In genomic region chr4:63860688-63861540, GRCm38 (mm10) we compare ENCODE assay signal across 15 mouse cellular contexts. TPM values are rescaled to one million over a fixed set of nuclear protein-coding genes. Genes with fewer than 3 reads are reported as not detected.
DNase-seq lines count a peak whose midpoint lies in the region; ATAC-seq lines count a peak whose summit lies in the region.
"Had no signal": no experiment of that assay in that cellular context is flagged by ENCODE, and none has a peak within 500 bp of the region (broad histone marks: within the 10 kb centered on the region; RNA-seq: fewer than 3 reads in every experiment).

Gene Tnfsf8, minus strand, starts transcription at chr4:63861347.

- no peaks in the 10 kb centered on the region for H3K36me3 ChIP-seq in heart, embryonic 15.5 days
- no peaks in the 10 kb centered on the region for H3K36me3 ChIP-seq in splenic B cell, adult 2 months (ENCODE audit: control insufficient read depth, insufficient read depth, low read length, poor library complexity, severe bottlenecking)
- no peaks in the 10 kb centered on the region for H3K36me3 ChIP-seq in intestine, embryonic 15.5 days
- H3K36me3 ChIP-seq in limb, embryonic 10.5 days = no peaks in the 10 kb centered on the region
- H3K36me3 ChIP-seq: hindbrain, embryonic 12.5 days; kidney, embryonic 15.5 days; limb, embryonic 13.5 days had no signal

- DNase-seq in heart, postnatal 25 days (ENCODE audit: low spot score) = no peak
- peak; percentile 71 for DNase-seq in CD4-positive helper T cell, adult 2 months (ENCODE audit: low read depth, low spot score)
- peak; percentile 56 for DNase-seq in induced T-regulatory cell, adult 2 months (ENCODE audit: low read depth)
- peak; percentile 57 for DNase-seq in splenic B cell, adult 2 months (ENCODE audit: low read depth, low spot score)
- DNase-seq in limb, embryonic 10.5 days (ENCODE audit: low spot score) = no peak
- DNase-seq in left cerebral cortex, adult 11 months (ENCODE audit: low spot score) = no peak
- DNase-seq: adrenal gland, postnatal 14 days had no signal

- H3K4me1 ChIP-seq in heart, embryonic 15.5 days (replicated peaks) = peaks cover 4% of the 10 kb centered on the region; the same call in 1 of the 2 replicates
- H3K4me1 ChIP-seq in intestine, embryonic 15.5 days (replicated peaks) = no peaks in the 10 kb centered on the region
- no peaks in the 10 kb centered on the region for H3K4me1 ChIP-seq in limb, embryonic 10.5 days
- H3K4me1 ChIP-seq: hindbrain, embryonic 12.5 days had no signal

- intact Hi-C loops in heart, postnatal 25 days (cut with DNase I) = no loop called here

- no peaks in the 10 kb centered on the region for H3K27me3 ChIP-seq in heart, embryonic 15.5 days
- H3K27me3 ChIP-seq in splenic B cell, adult 2 months (ENCODE audit: control insufficient read depth, insufficient read depth, low read length, poor library complexity, severe bottlenecking) = no peaks in the 10 kb centered on the region
- H3K27me3 ChIP-seq in intestine, embryonic 15.5 days (replicated peaks) = no peaks in the 10 kb centered on the region
- no peaks in the 10 kb centered on the region for H3K27me3 ChIP-seq in limb, embryonic 10.5 days (ENCODE audit: low read depth, poor library complexity, severe bottlenecking)
- H3K27me3 ChIP-seq: hindbrain, embryonic 12.5 days; kidney, embryonic 15.5 days; limb, embryonic 13.5 days had no signal

- H3K4me2 ChIP-seq in heart, embryonic 15.5 days = 0 out of 2 replicates have a peak within 1 kb of the TSS, but pooled peaks have one; percentile 8
- H3K4me2 ChIP-seq in intestine, embryonic 15.5 days (replicated peaks) = no peak within 1 kb of the TSS
- H3K4me2 ChIP-seq: hindbrain, embryonic 12.5 days; kidney, embryonic 15.5 days; limb, embryonic 13.5 days had no signal

- WGBS in heart, embryonic 15.5 days = 67% methylated on average over 19 of the region's 19 CpGs
- WGBS in intestine, embryonic 15.5 days = 80% methylated on average over 19 of the region's 19 CpGs
- WGBS in limb, embryonic 10.5 days = 90% methylated on average over 19 of the region's 19 CpGs

- ATAC-seq in heart, embryonic 15.5 days (replicated peaks; ENCODE audit: insufficient number of reproducible peaks, insufficient read depth, low FRiP score, low read depth) = no peak
- ATAC-seq in intestine, embryonic 15.5 days = no peak

- H3K27ac ChIP-seq in heart, embryonic 15.5 days = no peak within 1 kb of the TSS
- no peak within 1 kb of the TSS for H3K27ac ChIP-seq in intestine, embryonic 15.5 days
- H3K27ac ChIP-seq in limb, embryonic 10.5 days = no peak within 1 kb of the TSS
- H3K27ac ChIP-seq: heart, adult 2 months; hindbrain, embryonic 12.5 days; kidney, embryonic 15.5 days; limb, embryonic 13.5 days had no signal

- H3K9me3 ChIP-seq in heart, embryonic 15.5 days (replicated peaks) = no peaks in the 10 kb centered on the region
- no peaks in the 10 kb centered on the region for H3K9me3 ChIP-seq in intestine, embryonic 15.5 days
- no peaks in the 10 kb centered on the region for H3K9me3 ChIP-seq in limb, embryonic 10.5 days (replicated peaks)
- H3K9me3 ChIP-seq: hindbrain, embryonic 12.5 days; kidney, embryonic 15.5 days; limb, embryonic 13.5 days; megakaryocyte, embryonic 14.5 days had no signal

- H3K9ac ChIP-seq in heart, embryonic 15.5 days = no peak within 1 kb of the TSS
- H3K9ac ChIP-seq in intestine, embryonic 15.5 days = no peak within 1 kb of the TSS
- H3K9ac ChIP-seq: hindbrain, embryonic 12.5 days; kidney, embryonic 15.5 days; limb, embryonic 13.5 days had no signal

- H3K4me3 ChIP-seq in heart, embryonic 15.5 days = no peak within 1 kb of the TSS
- no peak within 1 kb of the TSS for H3K4me3 ChIP-seq in intestine, embryonic 15.5 days (replicated peaks)
- H3K4me3 ChIP-seq in limb, embryonic 10.5 days = no peak within 1 kb of the TSS
- H3K4me3 ChIP-seq: heart, adult 2 months; hindbrain, embryonic 12.5 days; kidney, embryonic 15.5 days; limb, embryonic 13.5 days; megakaryocyte, embryonic 14.5 days had no signal

RNA-seq across cellular contexts. Expression of gene Tnfsf8, which starts in this region (rescaled TPM):
- 0.06 and 0.20 TPM in 2 replicates for polyA plus RNA-seq in heart, embryonic 15.5 days (2015; fragmentation: Nextera tagmentation; extraction: Ambion mirVana)
- not detected for total RNA-seq in heart, postnatal 25 days (2021)
- 0.04 and 0.06 TPM in 2 replicates for polyA plus RNA-seq in intestine, embryonic 15.5 days (2015; fragmentation: Nextera tagmentation; extraction: Ambion mirVana)
- not detected in 2 replicates for polyA plus RNA-seq in limb, embryonic 10.5 days (2016; fragmentation: Nextera tagmentation; extraction: Ambion mirVana)
- total RNA-seq: adrenal gland, postnatal 14 days; heart, adult 2 months; layer of hippocampus, postnatal 14 days had no signal
- polyA plus RNA-seq: hindbrain, embryonic 12.5 days; kidney, embryonic 15.5 days; limb, embryonic 13.5 days had no signal

Comparison
In these comparisons a context has a peak if more than half of its experiments do, and no peak if none do; other contexts are left out.
1. DNase-seq: peak in CD4-positive helper T cell, adult 2 months (single experiment), induced T-regulatory cell, adult 2 months (single experiment) and splenic B cell, adult 2 months (single experiment); none in heart, postnatal 25 days (single experiment), limb, embryonic 10.5 days (single experiment) and left cerebral cortex, adult 11 months (single experiment).